Mouse (Mus musculus) midbrain, embryonic 15.5 days (tissue): ENCODE measurements around the gene Tenm2. TPM values are rescaled to one million over a fixed set of nuclear protein-coding genes. Genes with fewer than 3 reads are reported as not detected.

Experiments
- ATAC-seq: fragments of 200-750 bp; cut with Nextera tagmentation; replicated peaks from 2 replicates; pipeline ENCODE4 v1.8.0; 2017; ENCODE audit warnings: moderate TSS enrichment
- H3K27ac ChIP-seq: fragments of 300-500 bp; sonication (generic); 2 replicates; pipeline ENCODE4 v1.5.1; 2015; ENCODE audit warnings: mild to moderate bottlenecking, inconsistent platforms
- H3K27me3 ChIP-seq: fragments of 300-500 bp; sonication (generic); replicated peaks from 2 replicates; pipeline ENCODE4 v1.6.1; 2015; ENCODE audit warnings: inconsistent platforms
- H3K36me3 ChIP-seq: fragments of 300-500 bp; sonication (generic); replicated peaks from 2 replicates; pipeline ENCODE4 v1.6.1; 2015; ENCODE audit warnings: inconsistent platforms
- H3K4me1 ChIP-seq: fragments of 300-500 bp; sonication (generic); 2 replicates; pipeline ENCODE4 v1.6.1; 2015; ENCODE audit warnings: inconsistent platforms
- H3K4me2 ChIP-seq: fragments of 300-500 bp; sonication (generic); 2 replicates; pipeline ENCODE4 v1.6.1; 2015; ENCODE audit warnings: inconsistent platforms, mild to moderate bottlenecking, moderate library complexity
- H3K4me3 ChIP-seq: fragments of 300-500 bp; sonication (generic); 2 replicates; pipeline ENCODE4 v1.5.1; 2015; ENCODE audit warnings: mild to moderate bottlenecking, inconsistent platforms
- H3K9ac ChIP-seq: fragments of 300-500 bp; sonication (generic); 2 replicates; pipeline ENCODE4 v1.6.1; 2015; ENCODE audit warnings: mild to moderate bottlenecking, inconsistent platforms
- H3K9me3 ChIP-seq: fragments of 300-500 bp; sonication (generic); 2 replicates; pipeline ENCODE4 v1.6.1; 2016; ENCODE audit warnings: inconsistent platforms
- WGBS: fragments of 180-500 bp; shearing (Covaris S2); methylation state at CpG from one replicate; pipeline ENCODE4 v1.1.7; 2015; ENCODE audit warnings: mixed read lengths; 5-methylcytosine and 5-hydroxymethylcytosine counted together
- polyA plus RNA-seq: library from polyadenylated mRNA; unstranded; fragments of >200 nt; fragmentation: Nextera tagmentation; extraction: Ambion mirVana; gene quantifications from 2 replicates; pipeline ENCODE4 v1.2.1, GENCODE M21; 2015

Tenm2 gene
- polyA plus RNA-seq, 1 experiment from 2014 or later: 92.1 TPM

DNA sequence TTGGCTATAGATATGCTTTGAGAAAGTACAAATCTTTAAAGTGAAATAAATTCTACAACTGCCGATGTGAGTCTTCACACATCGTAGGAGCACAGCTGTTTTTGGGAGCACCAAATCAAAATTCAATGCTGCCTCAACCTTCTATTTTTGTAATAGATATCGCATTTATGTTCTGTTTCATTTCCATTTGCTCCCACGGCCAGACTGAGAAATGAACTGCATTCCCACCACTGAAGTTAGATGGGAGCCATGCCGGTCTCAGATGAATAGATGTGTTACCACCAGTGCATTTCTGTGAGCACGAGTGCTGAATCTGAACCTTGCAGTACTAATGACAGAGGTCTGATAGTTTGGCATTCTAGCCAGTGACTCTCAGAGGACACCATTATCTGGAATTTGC is 58.3 kb downstream of the Tenm2 start:
- Histone ChIP-seq H3K36me3 (no peaks in the 10 kb centered on the region), H3K4me3 (no peak overlapping the region), H3K27me3 (no peaks in the 10 kb centered on the region), H3K9me3 (no peaks in the 10 kb centered on the region), H3K4me1 (no peaks in the 10 kb centered on the region), H3K4me2 (no peak overlapping the region), H3K9ac (no peak overlapping the region), H3K27ac (no peak overlapping the region)
- no peak for ATAC-seq
- WGBS: 93% methylated on average over 6 of the region's 6 CpGs

- Histone ChIP-seq H3K36me3 (no peaks in the 10 kb centered on the region), H3K27me3 (no peaks in the 10 kb centered on the region), H3K4me2 (peak overlapping the region; percentile 13), H3K9me3 (no peaks in the 10 kb centered on the region), H3K4me1 (peaks cover 5% of the 10 kb centered on the region; the same call in 1 of the 2 replicates), H3K9ac (no peak overlapping the region), H3K4me3 (no peak overlapping the region), H3K27ac (no peak overlapping the region)
- ATAC-seq: no peak; the same call in 1 of the 2 replicates
- 13% methylated on average over 13 of the region's 13 CpGs for WGBS
Measured at GRCm38 (mm10) chr11:37153933-37154880, 81.6 kb downstream of the Tenm2 start.

- Histone ChIP-seq H3K4me1 (peaks cover 5% of the 10 kb centered on the region; the same call in 1 of the 2 replicates), H3K9me3 (no peaks in the 10 kb centered on the region), H3K4me3 (no peak overlapping the region), H3K27ac (no peak overlapping the region), H3K36me3 (no peaks in the 10 kb centered on the region), H3K4me2 (no peak overlapping the region), H3K27me3 (no peaks in the 10 kb centered on the region), H3K9ac (no peak overlapping the region)
- no peak for ATAC-seq
- WGBS: 21% methylated on average over 5 of the region's 5 CpGs
Measured at GRCm38 (mm10) chr11:37153382-37153781, 82.4 kb downstream of the Tenm2 start.

GRCm38 (mm10) chr11:37150011-37150410 is 85.8 kb downstream of the Tenm2 start:
- Histone ChIP-seq H3K27me3 (no peaks in the 10 kb centered on the region), H3K36me3 (no peaks in the 10 kb centered on the region), H3K4me2 (no peak overlapping the region), H3K9me3 (no peaks in the 10 kb centered on the region), H3K4me1 (peaks cover 5% of the 10 kb centered on the region; the same call in 1 of the 2 replicates), H3K27ac (no peak overlapping the region), H3K9ac (no peak overlapping the region), H3K4me3 (no peak overlapping the region)
- no peak for ATAC-seq
- 60% methylated on average over 1 of the region's 1 CpGs for WGBS

DNA sequence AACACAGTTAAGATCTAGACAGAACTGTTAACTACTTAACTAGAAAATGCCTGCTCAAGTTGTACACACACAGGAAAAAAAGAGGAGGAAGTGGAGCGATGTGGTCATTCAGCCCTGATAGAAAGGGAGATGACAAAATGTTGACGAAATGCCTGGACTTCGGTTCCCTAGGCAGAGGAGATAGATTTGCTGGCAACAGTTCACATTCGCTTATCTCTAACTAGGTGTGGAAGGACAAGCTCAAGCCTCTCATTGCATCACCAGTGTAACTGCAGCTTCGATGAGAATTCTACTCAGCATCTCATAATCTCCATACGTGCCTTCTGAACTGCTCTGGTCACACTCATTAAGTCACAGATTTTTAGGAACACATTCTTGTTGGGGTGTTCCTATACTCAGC is 91.8 kb downstream of the Tenm2 start:
- no peaks in the 10 kb centered on the region for H3K27me3 ChIP-seq
- no peaks in the 10 kb centered on the region for H3K9me3 ChIP-seq
- H3K9ac ChIP-seq: no peak overlapping the region
- no peak overlapping the region for H3K4me3 ChIP-seq
- H3K27ac ChIP-seq: no peak overlapping the region
- no peak overlapping the region for H3K4me2 ChIP-seq
- 82% methylated on average over 6 of the region's 6 CpGs for WGBS
- ATAC-seq: no peak
- no peaks in the 10 kb centered on the region for H3K36me3 ChIP-seq
- no peaks in the 10 kb centered on the region for H3K4me1 ChIP-seq

DNA sequence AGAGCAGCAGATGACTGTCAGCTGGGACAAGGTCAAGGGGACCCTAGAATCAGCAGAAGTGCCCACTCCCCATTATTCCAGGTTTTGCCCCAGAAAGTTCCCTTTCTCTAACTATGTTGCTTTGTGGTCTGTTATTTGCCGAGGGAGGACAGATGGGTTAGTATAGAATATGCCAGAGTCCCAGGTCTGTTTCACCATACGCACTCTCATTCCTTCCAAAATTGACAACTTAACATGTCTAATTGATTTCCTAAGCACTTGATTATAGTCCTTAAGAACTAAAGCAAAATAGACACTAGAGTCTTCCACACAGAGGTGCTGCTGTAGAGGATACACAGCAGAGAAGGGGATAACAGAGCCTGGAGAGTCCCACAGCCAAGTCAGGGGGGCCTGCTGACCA is 92.3 kb downstream of the Tenm2 start:
- Histone ChIP-seq H3K27me3 (no peaks in the 10 kb centered on the region), H3K4me2 (no peak overlapping the region), H3K36me3 (no peaks in the 10 kb centered on the region), H3K4me3 (no peak overlapping the region), H3K4me1 (no peaks in the 10 kb centered on the region), H3K9me3 (no peaks in the 10 kb centered on the region), H3K27ac (no peak overlapping the region), H3K9ac (no peak overlapping the region)
- ATAC-seq: no peak
- WGBS: 82% methylated on average over 2 of the region's 2 CpGs

DNA sequence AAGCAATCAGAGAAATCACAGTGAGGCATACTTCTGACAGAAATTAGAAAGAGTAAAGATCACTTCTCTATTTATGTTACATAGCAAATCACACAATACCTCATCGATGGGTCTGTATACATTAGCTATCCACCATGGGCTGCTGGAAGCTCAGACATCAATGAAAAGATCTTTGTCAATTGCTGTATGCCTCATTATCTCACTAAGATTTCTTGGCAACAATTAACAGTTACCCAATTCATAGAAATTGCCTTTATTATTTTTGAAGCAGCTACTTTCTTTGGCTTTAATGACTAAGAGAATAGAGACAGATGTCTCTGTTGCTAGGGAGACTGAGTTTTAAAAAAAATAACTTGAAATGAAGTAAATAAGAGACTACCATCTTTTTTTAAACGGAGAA is 106.9 kb downstream of the Tenm2 start:
- Histone ChIP-seq H3K9ac (no peak overlapping the region), H3K4me1 (no peaks in the 10 kb centered on the region), H3K27me3 (no peaks in the 10 kb centered on the region), H3K27ac (no peak overlapping the region), H3K9me3 (no peaks in the 10 kb centered on the region), H3K36me3 (no peaks in the 10 kb centered on the region), H3K4me2 (no peak overlapping the region), H3K4me3 (no peak overlapping the region)
- no peak for ATAC-seq
- WGBS: 57% methylated on average over 2 of the region's 2 CpGs

- Histone ChIP-seq H3K9ac (no peak overlapping the region), H3K4me1 (no peaks in the 10 kb centered on the region), H3K4me2 (no peak overlapping the region), H3K9me3 (no peaks in the 10 kb centered on the region), H3K27ac (no peak overlapping the region), H3K36me3 (no peaks in the 10 kb centered on the region), H3K27me3 (no peaks in the 10 kb centered on the region), H3K4me3 (no peak overlapping the region)
- ATAC-seq: no peak
Measured at GRCm38 (mm10) chr11:37118058-37118457, 117.7 kb downstream of the Tenm2 start.

- Histone ChIP-seq H3K27me3 (no peaks in the 10 kb centered on the region), H3K9ac (no peak overlapping the region), H3K36me3 (no peaks in the 10 kb centered on the region), H3K4me3 (no peak overlapping the region), H3K4me1 (no peaks in the 10 kb centered on the region), H3K4me2 (no peak overlapping the region), H3K27ac (no peak overlapping the region), H3K9me3 (no peaks in the 10 kb centered on the region)
- ATAC-seq: no peak
- 55% methylated on average over 4 of the region's 4 CpGs for WGBS
Measured at GRCm38 (mm10) chr11:37115188-37115587, 120.6 kb downstream of the Tenm2 start.

- ATAC-seq: no peak
- Histone ChIP-seq H3K36me3 (no peaks in the 10 kb centered on the region), H3K4me1 (no peaks in the 10 kb centered on the region), H3K9me3 (no peaks in the 10 kb centered on the region), H3K27ac (no peak overlapping the region), H3K4me3 (no peak overlapping the region), H3K9ac (no peak overlapping the region), H3K4me2 (no peak overlapping the region), H3K27me3 (no peaks in the 10 kb centered on the region)
- WGBS: 56% methylated on average over 2 of the region's 2 CpGs
Measured at GRCm38 (mm10) chr11:37107069-37107468, 128.7 kb downstream of the Tenm2 start.

DNA sequence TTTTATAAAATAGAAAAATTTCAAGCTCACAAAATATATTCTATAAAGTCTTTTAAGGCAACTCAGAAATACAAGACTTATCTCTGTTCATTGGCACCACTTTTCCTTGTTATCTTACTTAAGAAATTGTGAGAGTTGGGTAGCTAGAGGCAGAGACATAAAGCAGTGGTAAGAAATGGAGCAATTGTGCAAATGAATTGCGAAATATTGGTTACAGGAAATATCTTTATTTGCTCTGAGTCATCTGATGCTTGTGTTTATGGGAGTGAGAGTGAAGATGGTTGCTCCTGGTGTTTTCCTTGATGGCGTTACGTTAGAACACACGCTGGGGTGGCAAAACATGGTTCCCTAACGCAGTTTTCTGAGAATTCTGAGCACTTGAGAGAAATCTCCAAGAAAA is 156.4 kb downstream of the Tenm2 start:
- Histone ChIP-seq H3K4me1 (no peaks in the 10 kb centered on the region), H3K9me3 (no peaks in the 10 kb centered on the region), H3K27me3 (no peaks in the 10 kb centered on the region), H3K4me2 (no peak overlapping the region), H3K27ac (no peak overlapping the region), H3K9ac (no peak overlapping the region), H3K4me3 (no peak overlapping the region), H3K36me3 (no peaks in the 10 kb centered on the region)
- 90% methylated on average over 5 of the region's 5 CpGs for WGBS
- ATAC-seq: no peak

DNA sequence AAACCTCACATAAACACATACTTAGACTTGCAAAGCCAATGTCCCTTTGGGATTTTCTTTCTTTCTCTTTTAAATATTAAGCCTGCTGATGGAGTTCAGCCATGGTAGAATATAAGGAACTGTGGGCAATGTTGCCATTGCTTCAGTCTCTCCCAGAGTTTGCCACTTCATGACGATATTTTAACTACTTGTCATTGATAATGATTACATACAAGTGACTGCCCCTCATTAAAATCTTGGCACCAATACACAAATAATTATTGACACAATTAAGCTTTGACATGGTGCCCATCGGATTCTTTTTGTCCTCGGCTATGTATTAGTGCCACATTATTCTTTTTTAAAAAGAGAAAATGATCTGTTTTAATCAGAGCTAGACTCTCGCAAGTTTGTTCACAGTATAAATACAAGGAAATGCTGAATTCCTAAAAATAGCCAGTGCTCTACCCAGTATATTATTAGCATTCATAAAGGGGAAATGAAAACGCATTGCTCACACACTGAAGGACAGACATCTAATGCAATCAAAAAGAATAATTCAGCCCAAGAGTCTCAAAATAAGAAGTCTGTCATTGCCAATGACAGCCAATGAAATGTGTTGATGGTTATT is 158.7 kb downstream of the Tenm2 start:
- Histone ChIP-seq H3K4me1 (no peaks in the 10 kb centered on the region), H3K4me3 (no peak overlapping the region), H3K27ac (no peak overlapping the region), H3K4me2 (no peak overlapping the region), H3K36me3 (no peaks in the 10 kb centered on the region), H3K9ac (no peak overlapping the region), H3K9me3 (no peaks in the 10 kb centered on the region), H3K27me3 (no peaks in the 10 kb centered on the region)
- 66% methylated on average over 5 of the region's 5 CpGs for WGBS
- ATAC-seq: no peak

- no peaks in the 10 kb centered on the region for H3K27me3 ChIP-seq
- 79% methylated on average over 10 of the region's 10 CpGs for WGBS
- no peak overlapping the region for H3K27ac ChIP-seq
- H3K4me2 ChIP-seq: no peak overlapping the region
- no peak for ATAC-seq
- H3K4me3 ChIP-seq: no peak overlapping the region
- no peaks in the 10 kb centered on the region for H3K4me1 ChIP-seq
- no peaks in the 10 kb centered on the region for H3K36me3 ChIP-seq
- H3K9me3 ChIP-seq: no peaks in the 10 kb centered on the region
- no peak overlapping the region for H3K9ac ChIP-seq
Measured at GRCm38 (mm10) chr11:37075349-37075748, 160.4 kb downstream of the Tenm2 start.
